Mouse (Mus musculus) MEL (cell line): ENCODE data around the gene Olfr20. TPM values are rescaled to one million over a fixed set of nuclear protein-coding genes. Genes with fewer than 3 reads are reported as not detected.

Experiments
- DNase-seq: peaks from one replicate; pipeline ENCODE4 v3.0.0; 2011; ENCODE audit warnings: low read depth, low spot score
- H3K27ac ChIP-seq: 2 replicates; pipeline ENCODE4 v1.5.1; 2012; ENCODE audit warnings: low read depth, mild to moderate bottlenecking, control low read depth, low read length, moderate library complexity; ENCODE audit not compliant: control insufficient read depth
- H3K27me3 ChIP-seq, 2 experiments: fragments of 150-350 bp in 1 of 2; sonication (generic) in 1 of 2; 2 replicates each; pipeline ENCODE4 v1.6.1; 2012; ENCODE audit warnings: low read length in 2 of 2, mild to moderate bottlenecking in 2 of 2, improper control_type of control experiment in 1 of 2, moderate library complexity in 1 of 2; ENCODE audit not compliant: insufficient read depth in 2 of 2, control insufficient read depth in 1 of 2
- H3K36me3 ChIP-seq, 2 experiments: 2 replicates each; pipeline ENCODE4 v1.6.1; 2012 to 2014; ENCODE audit warnings: low read length in 2 of 2, improper control_type of control experiment in 1 of 2, inconsistent platforms in 1 of 2, mild to moderate bottlenecking in 1 of 2; ENCODE audit not compliant: insufficient read depth in 2 of 2, control insufficient read depth in 1 of 2
- H3K4me1 ChIP-seq, 2 experiments: fragments of 150-350 bp in 1 of 2; sonication (generic) in 1 of 2; 2 replicates each; pipeline ENCODE4 v1.6.1; 2012; ENCODE audit warnings: low read length in 2 of 2, improper control_type of control experiment in 1 of 2, mild to moderate bottlenecking in 1 of 2; ENCODE audit not compliant: insufficient read depth in 2 of 2, control insufficient read depth in 1 of 2
- H3K4me3 ChIP-seq, 2 experiments: fragments of 150-350 bp in 1 of 2; sonication (generic) in 1 of 2; 2 replicates each; pipeline ENCODE4 v1.5.1; 2012; ENCODE audit warnings: low read depth in 2 of 2, low read length in 2 of 2, mild to moderate bottlenecking in 2 of 2, moderate library complexity in 2 of 2, control low read depth in 1 of 2, improper control_type of control experiment in 1 of 2; ENCODE audit not compliant: control insufficient read depth in 1 of 2, insufficient read depth in 1 of 2
- H3K79me2 ChIP-seq: 2 replicates; pipeline ENCODE4 v1.6.1; 2012; ENCODE audit warnings: mild to moderate bottlenecking, low read length, moderate library complexity; ENCODE audit not compliant: control insufficient read depth, poor library complexity, insufficient read depth
- H3K9ac ChIP-seq: 2 replicates; pipeline ENCODE4 v1.6.1; 2012; ENCODE audit warnings: low read depth, mild to moderate bottlenecking, control low read depth, low read length, moderate library complexity; ENCODE audit not compliant: control insufficient read depth, poor library complexity, severe bottlenecking
- H3K9me3 ChIP-seq: fragments of 150-350 bp; sonication (generic); replicated peaks from 2 replicates; pipeline ENCODE4 v1.6.1; 2012; ENCODE audit warnings: mild to moderate bottlenecking, low read length, improper control_type of control experiment, moderate library complexity; ENCODE audit not compliant: insufficient read depth
- CTCF ChIP-seq, 3 experiments: IDR thresholded peaks in 2 of 3; conservative IDR thresholded peaks in 1 of 3; 2 replicates each; pipeline ENCODE4 v1.5.1; 2011 to 2012; ENCODE audit warnings: low read length in 3 of 3, low read depth in 2 of 3, mild to moderate bottlenecking in 2 of 3, improper control_type of control experiment in 1 of 3, inconsistent platforms in 1 of 3, mixed read lengths in 1 of 3, moderate library complexity in 1 of 3; ENCODE audit not compliant: control insufficient read depth in 1 of 3, insufficient read depth in 1 of 3, poor library complexity in 1 of 3, severe bottlenecking in 1 of 3
- E2F4 ChIP-seq: IDR thresholded peaks from 2 replicates; pipeline ENCODE4 v1.6.1; 2011; ENCODE audit warnings: low read depth, low read length, improper control_type of control experiment, borderline replicate concordance
- EP300 ChIP-seq, 2 experiments: IDR thresholded peaks; 2 replicates each; pipeline ENCODE4 v1.6.1; 2011; ENCODE audit warnings: improper control_type of control experiment in 2 of 2, low read length in 2 of 2, low read depth in 1 of 2, mild to moderate bottlenecking in 1 of 2
- NRF1 ChIP-seq: IDR thresholded peaks from 2 replicates; pipeline ENCODE4 v1.6.1; 2014; ENCODE audit warnings: low read depth, mild to moderate bottlenecking, inconsistent platforms, low read length, improper control_type of control experiment, moderate library complexity; ENCODE audit not compliant: poor library complexity, insufficient read depth, severe bottlenecking
- RAD21 ChIP-seq: IDR thresholded peaks from 2 replicates; pipeline ENCODE4 v1.6.1; 2011; ENCODE audit warnings: mild to moderate bottlenecking, low read depth, low read length, improper control_type of control experiment
- USF2 ChIP-seq, 2 experiments: IDR thresholded peaks; 2 replicates each; pipeline ENCODE4 v1.6.1; 2011 to 2012; ENCODE audit warnings: improper control_type of control experiment in 2 of 2, low read length in 2 of 2, borderline replicate concordance in 1 of 2, inconsistent platforms in 1 of 2, low read depth in 1 of 2, mild to moderate bottlenecking in 1 of 2; ENCODE audit not compliant: insufficient read depth in 1 of 2
- polyA plus RNA-seq, 2 experiments: library from polyadenylated mRNA; stranded (reverse) in 1 of 2; unstranded in 1 of 2; fragments of >175 nt in 1 of 2; fragments of >200 nt in 1 of 2; gene quantifications; 2 replicates each; pipeline versions ENCODE4 v1.2.1 to v1.2.4; 2012; ENCODE audit warnings: low replicate concordance in 2 of 2, low read depth in 1 of 2; ENCODE audit not compliant: insufficient read length in 2 of 2, insufficient read depth in 1 of 2, missing spikeins in 1 of 2
- total RNA-seq: library from RNA; depleted of rRNA; stranded (reverse); fragments of 300-350 nt; gene quantifications from 2 replicates; pipeline ENCODE4 v1.2.3, GENCODE M21; 2012; rRNA removed

Gene Olfr20
- total and polyA plus RNA-seq, 3 experiments, result not detected

DNA sequence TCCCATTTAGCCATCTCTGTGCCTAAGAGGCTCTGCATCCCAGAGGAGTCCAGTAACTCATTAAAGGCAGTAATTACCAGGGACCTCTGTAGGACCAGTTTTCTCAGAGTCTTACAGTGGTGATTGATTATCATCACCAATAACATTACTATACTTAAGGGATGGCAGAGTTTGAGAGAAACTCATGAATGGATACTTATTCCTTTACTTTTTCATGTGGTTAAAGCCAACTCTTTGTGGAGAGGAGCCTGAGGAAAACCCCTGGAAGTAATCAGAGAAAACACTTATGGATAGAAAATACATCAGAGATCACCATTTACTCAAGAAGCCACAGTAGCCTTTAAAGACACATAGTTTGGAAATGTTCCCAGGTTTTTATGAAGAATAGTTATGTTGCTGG is 48.9 kb downstream of the Olfr20 start, which contains the start of gene Olfr1:
TSS of gene Olfr1 (minus strand) at position 101 of the 400 bp plus-strand sequence.
- Histone ChIP-seq H3K9ac (no peak within 1 kb of the TSS), H3K9me3 (no peaks in the 10 kb centered on the region)
- TF ChIP-seq RAD21, result no peak
- no peak for TF ChIP-seq CTCF (IDR thresholded peaks at IDR 0.05 in 2 of 3, conservative IDR thresholded peaks at IDR 0.05 in 1 of 3; ENCODE audit: control insufficient read depth in 1 of 3, insufficient read depth in 1 of 3, low read depth in 2 of 3, low read length in 3 of 3, poor library complexity in 1 of 3, severe bottlenecking in 1 of 3)
- TF ChIP-seq E2F4, result no peak
- no peak for TF ChIP-seq EP300 (IDR thresholded peaks at IDR 0.05; ENCODE audit: low read depth in 1 of 2, low read length in 2 of 2)
- no peak for TF ChIP-seq USF2 (IDR thresholded peaks at IDR 0.05; ENCODE audit: borderline replicate concordance in 1 of 2, insufficient read depth in 1 of 2, low read depth in 1 of 2, low read length in 2 of 2)
- no peak for TF ChIP-seq NRF1
- TF ChIP-seq, all 39 proteins: peak for 0

More for the DNA sequence above, 48.9 kb downstream of the Olfr20 start, which contains the start of gene Olfr1:
- Histone ChIP-seq H3K27me3 (no peaks in the 10 kb centered on the region), H3K27ac (no peak within 1 kb of the TSS), H3K4me3 (no peak within 1 kb of the TSS), H3K4me1 (no peaks in the 10 kb centered on the region), H3K79me2 (no peaks in the 10 kb centered on the region), H3K36me3 (no peaks in the 10 kb centered on the region)
- DNase-seq, result no peak

Other genes starting within 250 kb of the Olfr20 start
- 22.9 and 26.9 TPM in 2 replicates for gene Haspin, start 212.5 kb upstream of the Olfr20 start, total RNA-seq
- gene Haspin, start 212.5 kb upstream of the Olfr20 start, polyA plus RNA-seq, result 10 to 100 TPM in 1 of 2 experiments, not detected in 1; 28.3 TPM
- 0.04 and 0.07 TPM in 2 replicates for gene P2rx5, start 190.4 kb upstream of the Olfr20 start, total RNA-seq
- gene P2rx5, start 190.4 kb upstream of the Olfr20 start, polyA plus RNA-seq, result under 1 TPM in 1 of 2 experiments, not detected in 1; 0.25 TPM
- gene Emc6, start 173.7 kb upstream of the Olfr20 start, total RNA-seq, result 158 and 179 TPM in 2 replicates
- gene Emc6, start 173.7 kb upstream of the Olfr20 start, polyA plus RNA-seq, result 100 to 1,000 TPM in 1 of 2 experiments, not detected in 1; 211 TPM
- 12.6 and 13.1 TPM in 2 replicates for gene Tax1bp3, start 173.7 kb upstream of the Olfr20 start, total RNA-seq
- 10 to 100 TPM in 1 of 2 experiments, not detected in 1; 30.9 TPM for gene Tax1bp3, start 173.7 kb upstream of the Olfr20 start, polyA plus RNA-seq
- gene Ctns, start 151.7 kb upstream of the Olfr20 start, total RNA-seq, result 5.1 and 5.4 TPM in 2 replicates
- gene Ctns, start 151.7 kb upstream of the Olfr20 start, polyA plus RNA-seq, result 1 to 10 TPM in 1 of 2 experiments, not detected in 1; 9.4 TPM
- gene Shpk, start 151.3 kb upstream of the Olfr20 start, total RNA-seq, result 1.0 and 1.4 TPM in 2 replicates
- gene Shpk, start 151.3 kb upstream of the Olfr20 start, polyA plus RNA-seq, result 1 to 10 TPM in 1 of 2 experiments, not detected in 1; 1.6 TPM
- not detected in 2 replicates for gene Trpv1, start 116.5 kb upstream of the Olfr20 start, total RNA-seq
- gene Trpv1, start 116.5 kb upstream of the Olfr20 start, polyA plus RNA-seq, result not detected
- not detected in 2 replicates for gene Trpv3, start 83.4 kb upstream of the Olfr20 start, total RNA-seq
- gene Trpv3, start 83.4 kb upstream of the Olfr20 start, polyA plus RNA-seq, result not detected
- 1.3 TPM in 2 replicates for gene Aspa, start 21.2 kb upstream of the Olfr20 start, total RNA-seq
- under 1 TPM in 1 of 2 experiments, not detected in 1; 0.28 TPM for gene Aspa, start 21.2 kb upstream of the Olfr20 start, polyA plus RNA-seq
- gene Gm49340, start 21.0 kb upstream of the Olfr20 start, total RNA-seq, result not detected in 2 replicates
- not detected for gene Gm49340, start 21.0 kb upstream of the Olfr20 start, polyA plus RNA-seq
- gene Spata22, start 21.0 kb upstream of the Olfr20 start, total RNA-seq, result not detected in 2 replicates
- gene Spata22, start 21.0 kb upstream of the Olfr20 start, polyA plus RNA-seq, result not detected
- 0.08 TPM in 1 of 2 replicates, not detected in the other for gene Olfr376, start 20.5 kb downstream of the Olfr20 start, total RNA-seq
- gene Olfr376, start 20.5 kb downstream of the Olfr20 start, polyA plus RNA-seq, result not detected
- not detected in 2 replicates for gene Olfr1, start 48.8 kb downstream of the Olfr20 start, total RNA-seq
- not detected for gene Olfr1, start 48.8 kb downstream of the Olfr20 start, polyA plus RNA-seq
- gene Olfr378, start 77.7 kb downstream of the Olfr20 start, total RNA-seq, result not detected in 2 replicates
- gene Olfr378, start 77.7 kb downstream of the Olfr20 start, polyA plus RNA-seq, result not detected
- not detected in 2 replicates for gene Olfr380, start 106.7 kb downstream of the Olfr20 start, total RNA-seq
- not detected for gene Olfr380, start 106.7 kb downstream of the Olfr20 start, polyA plus RNA-seq
- gene Olfr381, start 140.8 kb downstream of the Olfr20 start, total RNA-seq, result not detected in 2 replicates
- gene Olfr381, start 140.8 kb downstream of the Olfr20 start, polyA plus RNA-seq, result not detected
- not detected in 2 replicates for gene Olfr382, start 166.4 kb downstream of the Olfr20 start, total RNA-seq
- gene Olfr382, start 166.4 kb downstream of the Olfr20 start, polyA plus RNA-seq, result not detected
- gene Olfr385, start 242.2 kb downstream of the Olfr20 start, total RNA-seq, result not detected in 2 replicates
- not detected for gene Olfr385, start 242.2 kb downstream of the Olfr20 start, polyA plus RNA-seq
- gene Olfr384, start 247.8 kb downstream of the Olfr20 start, total RNA-seq, result not detected in 2 replicates
- gene Olfr384, start 247.8 kb downstream of the Olfr20 start, polyA plus RNA-seq, result not detected